Mouse (Mus musculus) heart, postnatal 10 days (tissue): ENCODE measurements at regions not wholly inside any gene's neighbourhood (a gene's known extent, or its start where the extent isn't known, plus 50 kb on each side); places are given as distances from the start of the nearest gene placed in this dataset.

Experiments used
- DNase-seq, 2 experiments: peaks; one replicate each; pipeline ENCODE4 v3.0.0; 2021
- intact Hi-C: fragments of 180-260 bp; cut with DNase I; formaldehyde crosslinking; loops from one replicate; pipeline ENCODE4 v1.15.1; 2025

- DNase-seq = peak in 1 of 2 experiments; percentile 27
- intact Hi-C loops = no loop called here
Observed at GRCm38 (mm10) chr6:99953980-99954776, 228.0 kb upstream of the Prok2 start.

GRCm38 (mm10) chr6:99950811-99951210 lies 224.6 kb upstream of the Prok2 start:
- no peak for DNase-seq
- intact Hi-C loops = no loop called here

- intact Hi-C loops = no loop called here
- no peak for DNase-seq
Observed at GRCm38 (mm10) chr6:99946917-99947316, 220.7 kb upstream of the Prok2 start.

- DNase-seq = no peak
- intact Hi-C loops = no loop called here
Observed at GRCm38 (mm10) chr6:99946481-99946880, 220.3 kb upstream of the Prok2 start.

GRCm38 (mm10) chr6:99945691-99946090 lies 219.5 kb upstream of the Prok2 start:
- intact Hi-C loops = no loop called here
- DNase-seq = no peak

GRCm38 (mm10) chr6:99942958-99943357 lies 216.8 kb upstream of the Prok2 start:
- intact Hi-C loops = no loop called here
- no peak for DNase-seq

GRCm38 (mm10) chr6:99940118-99940517 lies 213.9 kb upstream of the Prok2 start:
- intact Hi-C loops = no loop called here
- DNase-seq = no peak

- no peak for DNase-seq
- intact Hi-C loops = no loop called here
Observed at GRCm38 (mm10) chr6:99939382-99939781, 213.2 kb upstream of the Prok2 start.

GRCm38 (mm10) chr6:99938949-99939348 lies 212.8 kb upstream of the Prok2 start:
- intact Hi-C loops = no loop called here
- DNase-seq = no peak

GRCm38 (mm10) chr6:99936716-99937115 lies 210.5 kb upstream of the Prok2 start:
- intact Hi-C loops = no loop called here
- peak in 1 of 2 experiments; percentile 19 for DNase-seq

GRCm38 (mm10) chr6:99935373-99935772 lies 209.2 kb upstream of the Prok2 start:
- no peak for DNase-seq
- intact Hi-C loops = no loop called here

- intact Hi-C loops = loop anchor here (5.0 kb wide), 2 partner anchors 33 to 78 kb away; no protein-coding TSS in a partner anchor
- peak; percentile 59 to 82 for DNase-seq
Observed at GRCm38 (mm10) chr6:99934394-99934793, 208.2 kb upstream of the Prok2 start.

GRCm38 (mm10) chr6:99933404-99933803 lies 207.2 kb upstream of the Prok2 start:
- intact Hi-C loops = loop anchor here (5.0 kb wide), 2 partner anchors 34 to 79 kb away; no protein-coding TSS in a partner anchor
- no peak for DNase-seq

- intact Hi-C loops = loop anchor here (5.0 kb wide), 2 partner anchors 34 to 79 kb away; no protein-coding TSS in a partner anchor
- DNase-seq = no peak
Observed at GRCm38 (mm10) chr6:99932923-99933322, 206.7 kb upstream of the Prok2 start.

GRCm38 (mm10) chr6:99932405-99932804 lies 206.2 kb upstream of the Prok2 start:
- no peak for DNase-seq
- intact Hi-C loops = loop anchor here (5.0 kb wide), 2 partner anchors 35 to 80 kb away; no protein-coding TSS in a partner anchor

GRCm38 (mm10) chr6:99931588-99931987 lies 205.4 kb upstream of the Prok2 start:
- intact Hi-C loops = loop anchor here (5.0 kb wide), 2 partner anchors 36 to 81 kb away; no protein-coding TSS in a partner anchor
- peak; percentile 74 to 84 for DNase-seq

GRCm38 (mm10) chr6:99930316-99930715 lies 204.1 kb upstream of the Prok2 start:
- no peak for DNase-seq
- intact Hi-C loops = loop anchor here (5.0 kb wide), 2 partner anchors 37 to 82 kb away; no protein-coding TSS in a partner anchor

- DNase-seq = peak; percentile 32 to 51
Observed at GRCm38 (mm10) chr6:99927933-99928555, 201.9 kb upstream of the Prok2 start.

GRCm38 (mm10) chr6:99924181-99924580 lies 198.0 kb upstream of the Prok2 start:
- intact Hi-C loops = no loop called here
- no peak for DNase-seq

More at GRCm38 (mm10) chr6:99927933-99928555, 201.9 kb upstream of the Prok2 start:
- intact Hi-C loops = no loop called here

- DNase-seq = no peak
- intact Hi-C loops = no loop called here
Observed at GRCm38 (mm10) chr6:99921966-99922365, 195.8 kb upstream of the Prok2 start.

- intact Hi-C loops = no loop called here
- DNase-seq = peak; percentile 37 to 60
Observed at GRCm38 (mm10) chr6:99919816-99920562, 193.8 kb upstream of the Prok2 start.
